Mouse (Mus musculus) limb, embryonic 10.5 days (tissue): ENCODE measurements around the gene Isoc2a. TPM values are rescaled to one million over a fixed set of nuclear protein-coding genes. Genes with fewer than 3 reads are reported as not detected.

Experiments
- DNase-seq: peaks from one replicate; pipeline ENCODE4 v3.0.0-alpha.2; 2017; ENCODE audit warnings: low spot score
- H3K27ac ChIP-seq: fragments of 300-500 bp; sonication (generic); 2 replicates; pipeline ENCODE4 v1.5.1; 2016; ENCODE audit warnings: mild to moderate bottlenecking
- H3K27me3 ChIP-seq: fragments of 300-500 bp; sonication (generic); 2 replicates; pipeline ENCODE4 v1.6.1; 2016; ENCODE audit warnings: low read depth, mild to moderate bottlenecking; ENCODE audit not compliant: poor library complexity, severe bottlenecking
- H3K36me3 ChIP-seq: fragments of 300-500 bp; sonication (generic); 2 replicates; pipeline ENCODE4 v1.6.1; 2016; ENCODE audit warnings: mild to moderate bottlenecking, moderate library complexity
- H3K4me1 ChIP-seq: fragments of 300-500 bp; sonication (generic); 2 replicates; pipeline ENCODE4 v1.6.1; 2016
- H3K4me3 ChIP-seq: fragments of 300-500 bp; sonication (generic); 2 replicates; pipeline ENCODE4 v1.5.1; 2016; ENCODE audit warnings: mild to moderate bottlenecking, moderate library complexity
- H3K9me3 ChIP-seq: fragments of 300-500 bp; sonication (generic); replicated peaks from 2 replicates; pipeline ENCODE4 v1.6.1; 2016; ENCODE audit warnings: mild to moderate bottlenecking
- WGBS: fragments of 180-500 bp; shearing (Covaris S2); methylation state at CpG from one replicate; pipeline ENCODE4 v1.1.7; 2016; 5-methylcytosine and 5-hydroxymethylcytosine counted together
- polyA plus RNA-seq: library from polyadenylated mRNA; unstranded; fragments of >200 nt; fragmentation: Nextera tagmentation; extraction: Ambion mirVana; gene quantifications from 2 replicates; pipeline ENCODE4 v1.2.1, GENCODE M21; 2016

Isoc2a gene
- polyA plus RNA-seq, 1 experiment from 2014 or later, result 0.64 TPM

GRCm38 (mm10) chr7:4911561-4911960 lies 34.6 kb downstream of the Isoc2a start:
- Histone ChIP-seq H3K4me1 (peaks cover 9% of the 10 kb centered on the region), H3K27me3 (no peaks in the 10 kb centered on the region), H3K27ac (no peak overlapping the region), H3K36me3 (no peaks in the 10 kb centered on the region), H3K4me3 (no peak overlapping the region), H3K9me3 (no peaks in the 10 kb centered on the region)
- DNase-seq, result peak; percentile 78
- 46% methylated on average over 9 of the region's 9 CpGs for WGBS

GRCm38 (mm10) chr7:4912248-4912647 lies 35.3 kb downstream of the Isoc2a start:
- 58% methylated on average over 5 of the region's 5 CpGs for WGBS
- H3K9me3 ChIP-seq, result no peaks in the 10 kb centered on the region

DNA sequence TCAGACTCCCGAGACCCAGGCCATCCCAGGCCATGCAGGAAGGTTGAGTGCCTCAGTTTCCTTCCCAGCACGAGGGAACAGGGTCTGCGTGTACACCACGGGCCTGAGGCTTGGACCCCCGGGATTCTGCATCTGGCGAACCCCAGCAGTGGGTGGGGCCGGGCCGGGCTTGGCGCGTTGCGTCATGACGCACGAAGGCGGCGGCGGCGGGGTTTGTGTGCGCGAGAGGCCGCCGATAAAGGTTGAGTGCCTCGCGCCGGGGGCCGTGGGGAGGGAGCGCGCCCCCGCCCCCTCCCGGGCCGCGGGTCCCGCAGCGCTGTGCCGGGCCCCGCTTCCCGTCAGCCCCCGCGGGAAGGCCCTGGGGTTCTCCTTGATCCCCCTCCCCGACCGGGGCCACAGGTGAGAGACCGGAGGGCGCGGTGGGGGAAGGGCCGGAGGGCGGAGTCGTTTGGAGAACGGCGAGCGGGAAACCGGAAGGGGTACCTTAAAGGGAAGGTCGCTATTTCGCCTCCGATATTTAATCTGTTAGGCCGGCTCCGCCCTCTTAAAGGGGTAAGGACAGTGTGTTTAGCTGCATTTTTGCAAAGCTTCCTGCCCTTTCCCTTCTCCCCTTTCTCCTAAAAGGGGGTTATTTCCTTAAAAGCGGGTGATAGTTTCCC lies 38.2 kb downstream of the Isoc2a start, which contains the start of gene Zfp628:
TSS of gene Zfp628 (plus strand) at position 211 of the 659 bp plus-strand sequence.
- H3K36me3 ChIP-seq, result peaks cover 31% of the 10 kb centered on the region
- WGBS, result under 1% methylated on average over 56 of the region's 56 CpGs
- no peaks in the 10 kb centered on the region for H3K27me3 ChIP-seq
- H3K9me3 ChIP-seq, result no peaks in the 10 kb centered on the region
- peak; percentile 97 for DNase-seq
- H3K27ac ChIP-seq, result peak within 1 kb of the TSS; percentile 99
- H3K4me1 ChIP-seq, result peaks cover 19% of the 10 kb centered on the region
- peak within 1 kb of the TSS; percentile 84 for H3K4me3 ChIP-seq

More at GRCm38 (mm10) chr7:4912248-4912647, 35.3 kb downstream of the Isoc2a start:
- peaks cover 2% of the 10 kb centered on the region for H3K36me3 ChIP-seq
- H3K4me3 ChIP-seq, result no peak overlapping the region
- H3K27ac ChIP-seq, result no peak overlapping the region
- H3K4me1 ChIP-seq, result peaks cover 15% of the 10 kb centered on the region
- H3K27me3 ChIP-seq, result no peaks in the 10 kb centered on the region
- no peak for DNase-seq

- H3K36me3 ChIP-seq, result peaks cover 38% of the 10 kb centered on the region
- peaks cover 26% of the 10 kb centered on the region for H3K4me1 ChIP-seq
- H3K4me3 ChIP-seq, result peak overlapping the region; percentile 84
- no peaks in the 10 kb centered on the region for H3K27me3 ChIP-seq
- H3K27ac ChIP-seq, result peak overlapping the region; percentile 99
- H3K9me3 ChIP-seq, result 0 out of 2 replicates have a peak, but pooled peaks cover 1% of the 10 kb centered on the region
- WGBS, result 22% methylated on average over 14 of the region's 14 CpGs
- peak; percentile 54 for DNase-seq
These were observed 38.9 kb downstream of the Isoc2a start for GRCm38 (mm10) chr7:4915669-4916416.

- no peak for DNase-seq
- 93% methylated on average over 2 of the region's 2 CpGs for WGBS
- H3K4me3 ChIP-seq, result no peak overlapping the region
These were observed 40.5 kb downstream of the Isoc2a start for GRCm38 (mm10) chr7:4917494-4917893.

DNA sequence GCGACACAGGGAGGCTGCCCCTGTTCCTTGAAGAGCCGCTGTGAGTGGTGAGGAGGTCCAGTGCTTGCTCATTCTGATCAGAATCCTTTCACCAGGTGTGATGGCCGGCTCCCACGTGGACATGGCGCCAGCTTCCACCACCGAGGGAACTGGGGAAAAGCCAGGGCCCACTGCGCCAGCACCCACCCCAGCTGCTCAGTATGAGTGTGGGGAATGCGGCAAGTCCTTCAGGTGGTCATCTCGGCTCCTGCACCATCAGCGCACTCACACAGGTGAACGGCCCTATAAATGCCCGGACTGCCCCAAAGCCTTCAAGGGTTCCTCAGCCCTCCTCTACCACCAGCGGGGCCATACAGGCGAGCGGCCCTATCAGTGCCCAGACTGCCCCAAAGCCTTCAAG lies 41.7 kb downstream of the Isoc2a start:
- WGBS, result 91% methylated on average over 15 of the region's 15 CpGs
- Histone ChIP-seq H3K27ac (no peak overlapping the region), H3K36me3 (peaks cover 47% of the 10 kb centered on the region), H3K9me3 (0 out of 2 replicates have a peak, but pooled peaks cover 1% of the 10 kb centered on the region), H3K4me3 (no peak overlapping the region), H3K27me3 (no peaks in the 10 kb centered on the region), H3K4me1 (peaks cover 55% of the 10 kb centered on the region)
- no peak for DNase-seq

More at GRCm38 (mm10) chr7:4917494-4917893, 40.5 kb downstream of the Isoc2a start:
- Histone ChIP-seq H3K27me3 (no peaks in the 10 kb centered on the region), H3K4me1 (peaks cover 43% of the 10 kb centered on the region), H3K27ac (no peak overlapping the region), H3K9me3 (0 out of 2 replicates have a peak, but pooled peaks cover 1% of the 10 kb centered on the region), H3K36me3 (peaks cover 47% of the 10 kb centered on the region)

DNA sequence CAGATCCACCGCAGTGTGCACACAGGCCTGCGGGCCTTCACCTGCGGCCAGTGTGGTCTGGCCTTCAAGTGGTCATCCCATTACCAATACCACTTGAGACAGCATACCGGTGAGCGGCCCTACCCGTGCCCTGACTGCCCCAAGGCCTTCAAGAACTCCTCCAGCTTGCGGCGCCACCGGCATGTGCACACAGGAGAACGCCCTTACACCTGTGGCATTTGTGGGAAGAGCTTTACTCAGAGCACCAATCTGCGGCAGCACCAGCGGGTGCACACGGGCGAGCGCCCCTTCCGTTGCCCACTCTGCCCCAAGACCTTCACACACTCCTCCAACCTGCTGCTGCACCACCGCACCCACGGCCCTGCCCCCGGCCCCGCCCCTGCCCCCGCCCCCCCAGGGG lies 42.1 kb downstream of the Isoc2a start:
- peaks cover 47% of the 10 kb centered on the region for H3K36me3 ChIP-seq
- H3K4me1 ChIP-seq, result peaks cover 59% of the 10 kb centered on the region
- H3K4me3 ChIP-seq, result no peak overlapping the region
- 0 out of 2 replicates have a peak, but pooled peaks cover 1% of the 10 kb centered on the region for H3K9me3 ChIP-seq
- no peaks in the 10 kb centered on the region for H3K27me3 ChIP-seq
- WGBS, result 80% methylated on average over 21 of the region's 21 CpGs
- no peak overlapping the region for H3K27ac ChIP-seq
- DNase-seq, result no peak

GRCm38 (mm10) chr7:4919971-4920370 lies 43.0 kb downstream of the Isoc2a start:
- Histone ChIP-seq H3K9me3 (0 out of 2 replicates have a peak, but pooled peaks cover 1% of the 10 kb centered on the region), H3K4me1 (peaks cover 68% of the 10 kb centered on the region), H3K36me3 (peaks cover 47% of the 10 kb centered on the region), H3K27me3 (no peaks in the 10 kb centered on the region), H3K4me3 (no peak overlapping the region; the same call in 1 of the 2 replicates), H3K27ac (peak overlapping the region; percentile 89; the same call in 1 of the 2 replicates)
- no peak for DNase-seq
- 87% methylated on average over 21 of the region's 21 CpGs for WGBS

DNA sequence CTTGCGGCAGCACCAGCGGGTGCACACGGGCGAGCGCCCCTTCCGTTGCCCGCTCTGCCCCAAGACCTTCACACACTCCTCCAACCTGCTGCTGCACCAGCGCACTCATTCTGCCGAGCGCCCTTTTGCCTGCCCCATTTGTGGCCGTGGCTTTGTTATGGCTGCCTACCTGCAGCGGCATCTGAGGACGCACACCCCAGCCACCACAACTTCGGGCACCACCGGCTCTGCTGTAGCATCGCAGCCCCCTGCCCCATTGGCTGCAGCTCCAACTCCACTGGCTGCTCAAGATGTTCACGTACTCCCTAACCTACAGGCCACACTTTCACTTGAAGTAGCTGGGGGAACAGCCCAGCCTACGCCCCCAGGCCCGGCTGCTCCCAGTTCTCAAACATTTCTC lies 43.5 kb downstream of the Isoc2a start:
- Histone ChIP-seq H3K4me1 (peaks cover 73% of the 10 kb centered on the region), H3K36me3 (peaks cover 47% of the 10 kb centered on the region), H3K27me3 (no peaks in the 10 kb centered on the region), H3K4me3 (peak overlapping the region; percentile 20), H3K27ac (peak overlapping the region; percentile 89), H3K9me3 (0 out of 2 replicates have a peak, but pooled peaks cover 1% of the 10 kb centered on the region)
- no peak for DNase-seq
- WGBS, result 92% methylated on average over 19 of the region's 19 CpGs

- peak overlapping the region; percentile 20 for H3K4me3 ChIP-seq
- peak overlapping the region; percentile 89 for H3K27ac ChIP-seq
- peaks cover 74% of the 10 kb centered on the region for H3K4me1 ChIP-seq
- 63% methylated on average over 23 of the region's 23 CpGs for WGBS
- H3K9me3 ChIP-seq, result 0 out of 2 replicates have a peak, but pooled peaks cover 1% of the 10 kb centered on the region
- no peak for DNase-seq
- no peaks in the 10 kb centered on the region for H3K27me3 ChIP-seq
- H3K36me3 ChIP-seq, result peaks cover 47% of the 10 kb centered on the region
These were observed 44.2 kb downstream of the Isoc2a start for GRCm38 (mm10) chr7:4920976-4921823.

DNA sequence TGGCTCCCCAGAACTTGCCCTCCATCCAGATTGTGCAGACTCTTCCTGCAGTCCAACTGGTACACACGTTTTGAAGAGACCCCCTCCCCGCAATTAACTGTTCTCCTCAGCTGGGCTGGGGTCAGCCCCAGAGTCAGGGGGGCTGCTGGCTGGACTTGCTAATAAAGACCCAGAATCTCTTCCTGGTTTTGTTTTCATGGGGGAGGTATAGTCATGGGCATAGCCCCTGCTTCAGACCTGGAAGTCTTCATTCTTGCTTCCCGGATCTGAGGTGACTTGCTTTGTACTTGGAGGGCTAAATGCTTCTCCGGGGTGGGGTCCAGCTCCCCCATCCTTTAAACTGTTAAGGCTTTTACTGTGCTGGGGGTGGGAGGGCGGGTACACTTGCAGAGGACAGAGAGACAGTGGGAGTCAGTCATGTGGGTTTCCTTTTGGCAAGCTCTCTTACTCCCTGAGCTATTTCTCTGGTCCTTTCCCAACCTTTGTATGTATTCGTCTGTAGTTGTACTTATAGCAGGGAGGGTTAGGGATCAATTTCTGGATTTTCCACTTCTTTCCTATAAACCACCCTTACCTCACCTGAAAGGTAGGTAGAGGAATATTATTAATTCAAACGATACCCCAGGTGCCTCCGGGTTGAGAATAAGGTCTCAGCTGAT lies 45.0 kb downstream of the Isoc2a start, which contains the start of gene Nat14:
TSS of gene Nat14 (plus strand) at position 205 of the 659 bp plus-strand sequence.
- WGBS, result 38% methylated on average over 8 of the region's 8 CpGs
- peaks cover 74% of the 10 kb centered on the region for H3K4me1 ChIP-seq
- peak within 1 kb of the TSS; percentile 89 for H3K27ac ChIP-seq
- peak within 1 kb of the TSS; percentile 56 for H3K4me3 ChIP-seq
- H3K27me3 ChIP-seq, result no peaks in the 10 kb centered on the region
- H3K9me3 ChIP-seq, result 0 out of 2 replicates have a peak, but pooled peaks cover 1% of the 10 kb centered on the region
- DNase-seq, result no peak
- H3K36me3 ChIP-seq, result peaks cover 47% of the 10 kb centered on the region

GRCm38 (mm10) chr7:4922508-4922907 lies 45.6 kb downstream of the Isoc2a start:
- peak overlapping the region; percentile 56 for H3K4me3 ChIP-seq
- H3K9me3 ChIP-seq, result 0 out of 2 replicates have a peak, but pooled peaks cover 1% of the 10 kb centered on the region
- WGBS, result under 1% methylated on average over 14 of the region's 14 CpGs
- H3K4me1 ChIP-seq, result peaks cover 78% of the 10 kb centered on the region
- H3K27ac ChIP-seq, result peak overlapping the region; percentile 89
- peaks cover 43% of the 10 kb centered on the region for H3K36me3 ChIP-seq
- DNase-seq, result peak; percentile 92
- no peaks in the 10 kb centered on the region for H3K27me3 ChIP-seq
